Mouse (Mus musculus): Measurements from ENCODE around the gene Mrps6. TPM values are rescaled to one million over a fixed set of nuclear protein-coding genes. Genes with fewer than 3 reads are reported as not detected.

Gene Mrps6
- 75.3 and 105 TPM in 2 replicates for polyA plus RNA-seq (2011; ENCODE audit: insufficient read length, low read depth, missing spikeins)

- no peak within 1 kb of the TSS for H3K27ac ChIP-seq (ENCODE audit: insufficient read depth, low read length)
- TF ChIP-seq CTCF (IDR thresholded peaks at IDR 0.05; ENCODE audit: borderline replicate concordance, insufficient read depth, low read length) (no peak; the same call in 1 of the 2 replicates), POLR2A (IDR thresholded peaks at IDR 0.05; ENCODE audit: low read depth, low read length) (peak; percentile 96)
- no peaks in the 10 kb centered on the region for H3K4me1 ChIP-seq (ENCODE audit: control insufficient read depth, insufficient read depth, low read length)
- peak within 1 kb of the TSS; percentile 78 for H3K4me3 ChIP-seq (ENCODE audit: insufficient read depth, low read length)
These were observed at the start of gene Mrps6, which contains the start of the genes Gm49711 and Slc5a3 for GRCm38 (mm10) chr16:92057852-92058643. Mrps6 (plus strand) TSS chr16:92058270. Gm49711 (plus strand) TSS chr16:92058316. Slc5a3 (plus strand) TSS chr16:92058322.

GRCm38 (mm10) chr16:92009586-92009985 is 48.5 kb upstream of the Mrps6 start:
- TF ChIP-seq POLR2A (IDR thresholded peaks at IDR 0.05; ENCODE audit: low read depth, low read length): no peak
- no peak for TF ChIP-seq CTCF (IDR thresholded peaks at IDR 0.05; ENCODE audit: borderline replicate concordance, insufficient read depth, low read length)
- Histone ChIP-seq H3K4me3 (ENCODE audit: insufficient read depth, low read length) (no peak overlapping the region), H3K27ac (ENCODE audit: insufficient read depth, low read length) (no peak overlapping the region), H3K4me1 (ENCODE audit: control insufficient read depth, insufficient read depth, low read length) (peaks cover 3% of the 10 kb centered on the region; the same call in 1 of the 2 replicates)

- H3K27ac ChIP-seq (ENCODE audit: insufficient read depth, low read length): peak overlapping the region; percentile 75
- H3K4me3 ChIP-seq (ENCODE audit: insufficient read depth, low read length): no peak overlapping the region
- H3K4me1 ChIP-seq (ENCODE audit: control insufficient read depth, insufficient read depth, low read length): peaks cover 8% of the 10 kb centered on the region
- TF ChIP-seq CTCF (IDR thresholded peaks at IDR 0.05; ENCODE audit: borderline replicate concordance, insufficient read depth, low read length) (no peak), POLR2A (IDR thresholded peaks at IDR 0.05; ENCODE audit: low read depth, low read length) (no peak)
These were observed 41.3 kb upstream of the Mrps6 start for GRCm38 (mm10) chr16:92016792-92017191.

GRCm38 (mm10) chr16:92019141-92020118 is 38.6 kb upstream of the Mrps6 start:
- TF ChIP-seq POLR2A (IDR thresholded peaks at IDR 0.05; ENCODE audit: low read depth, low read length): 0 out of 2 replicates have a peak, but pooled peaks have one; percentile 19
- no peak for TF ChIP-seq CTCF (IDR thresholded peaks at IDR 0.05; ENCODE audit: borderline replicate concordance, insufficient read depth, low read length)
- no peak overlapping the region for H3K4me3 ChIP-seq (ENCODE audit: insufficient read depth, low read length)
- H3K4me1 ChIP-seq (ENCODE audit: control insufficient read depth, insufficient read depth, low read length): peaks cover 8% of the 10 kb centered on the region
- peak overlapping the region; percentile 20; the same call in 1 of the 2 replicates for H3K27ac ChIP-seq (ENCODE audit: insufficient read depth, low read length)

GRCm38 (mm10) chr16:92021656-92022400 is 36.2 kb upstream of the Mrps6 start:
- TF ChIP-seq POLR2A (IDR thresholded peaks at IDR 0.05; ENCODE audit: low read depth, low read length) (no peak), CTCF (IDR thresholded peaks at IDR 0.05; ENCODE audit: borderline replicate concordance, insufficient read depth, low read length) (no peak)
- Histone ChIP-seq H3K27ac (ENCODE audit: insufficient read depth, low read length) (no peak overlapping the region), H3K4me1 (ENCODE audit: control insufficient read depth, insufficient read depth, low read length) (peaks cover 5% of the 10 kb centered on the region; the same call in 1 of the 2 replicates)

GRCm38 (mm10) chr16:92022494-92023283 is 35.4 kb upstream of the Mrps6 start:
- H3K4me1 ChIP-seq (ENCODE audit: control insufficient read depth, insufficient read depth, low read length): 0 out of 2 replicates have a peak, but pooled peaks cover 3% of the 10 kb centered on the region

More at GRCm38 (mm10) chr16:92021656-92022400, 36.2 kb upstream of the Mrps6 start:
- H3K4me3 ChIP-seq (ENCODE audit: insufficient read depth, low read length): no peak overlapping the region

GRCm38 (mm10) chr16:92033286-92033685 is 24.8 kb upstream of the Mrps6 start:
- TF ChIP-seq CTCF (IDR thresholded peaks at IDR 0.05; ENCODE audit: borderline replicate concordance, insufficient read depth, low read length): no peak
- no peak for TF ChIP-seq POLR2A (IDR thresholded peaks at IDR 0.05; ENCODE audit: low read depth, low read length)
- H3K4me1 ChIP-seq (ENCODE audit: control insufficient read depth, insufficient read depth, low read length): no peaks in the 10 kb centered on the region

More at GRCm38 (mm10) chr16:92022494-92023283, 35.4 kb upstream of the Mrps6 start:
- Histone ChIP-seq H3K4me3 (ENCODE audit: insufficient read depth, low read length) (no peak overlapping the region), H3K27ac (ENCODE audit: insufficient read depth, low read length) (no peak overlapping the region)
- TF ChIP-seq CTCF (IDR thresholded peaks at IDR 0.05; ENCODE audit: borderline replicate concordance, insufficient read depth, low read length) (no peak), POLR2A (IDR thresholded peaks at IDR 0.05; ENCODE audit: low read depth, low read length) (no peak)

GRCm38 (mm10) chr16:92034676-92035075 is 23.4 kb upstream of the Mrps6 start:
- H3K4me1 ChIP-seq (ENCODE audit: control insufficient read depth, insufficient read depth, low read length): no peaks in the 10 kb centered on the region
- no peak for TF ChIP-seq POLR2A (IDR thresholded peaks at IDR 0.05; ENCODE audit: low read depth, low read length)
- no peak for TF ChIP-seq CTCF (IDR thresholded peaks at IDR 0.05; ENCODE audit: borderline replicate concordance, insufficient read depth, low read length)
- no peak overlapping the region for H3K4me3 ChIP-seq (ENCODE audit: insufficient read depth, low read length)
- no peak overlapping the region for H3K27ac ChIP-seq (ENCODE audit: insufficient read depth, low read length)

More at GRCm38 (mm10) chr16:92033286-92033685, 24.8 kb upstream of the Mrps6 start:
- H3K27ac ChIP-seq (ENCODE audit: insufficient read depth, low read length): no peak overlapping the region
- H3K4me3 ChIP-seq (ENCODE audit: insufficient read depth, low read length): no peak overlapping the region

Measured in embryonic fibroblast, embryonic 13.5 days (primary cell).